Mouse (Mus musculus): ENCODE results near the gene Gbp3.

- TF ChIP-seq GATA1 (IDR thresholded peaks at IDR 0.05; ENCODE audit: low read length): no peak
- TF ChIP-seq TAL1 (IDR thresholded peaks at IDR 0.05; ENCODE audit: low read length): no peak
These were observed 24.2 kb upstream of the Gbp3 start for GRCm38 (mm10) chr3:142535667-142536066.
